Mouse (Mus musculus): ENCODE results near the gene Ror2.

GRCm38 (mm10) chr13:53285261-53285755 is 616 bp downstream of the Ror2 start:
- TF ChIP-seq CTCF (IDR thresholded peaks at IDR 0.05; ENCODE audit: control insufficient read depth, insufficient read depth, insufficient replicate concordance, low read depth, low read length) (no peak), POLR2A (IDR thresholded peaks at IDR 0.05; ENCODE audit: control insufficient read depth, low read depth, low read length) (no peak)
